Mouse (Mus musculus): ENCODE results near the gene Mttp. TPM values are rescaled to one million over a fixed set of nuclear protein-coding genes. Genes with fewer than 3 reads are reported as not detected.
"Not testable (repeated sequence)": the region's sequence is repeated elsewhere in the genome, so short reads cannot be mapped to it uniquely, and the experiment has no call there.

Mttp gene
- polyA plus RNA-seq, 1 experiment from 2014 or later, result 41.6 TPM

DNA sequence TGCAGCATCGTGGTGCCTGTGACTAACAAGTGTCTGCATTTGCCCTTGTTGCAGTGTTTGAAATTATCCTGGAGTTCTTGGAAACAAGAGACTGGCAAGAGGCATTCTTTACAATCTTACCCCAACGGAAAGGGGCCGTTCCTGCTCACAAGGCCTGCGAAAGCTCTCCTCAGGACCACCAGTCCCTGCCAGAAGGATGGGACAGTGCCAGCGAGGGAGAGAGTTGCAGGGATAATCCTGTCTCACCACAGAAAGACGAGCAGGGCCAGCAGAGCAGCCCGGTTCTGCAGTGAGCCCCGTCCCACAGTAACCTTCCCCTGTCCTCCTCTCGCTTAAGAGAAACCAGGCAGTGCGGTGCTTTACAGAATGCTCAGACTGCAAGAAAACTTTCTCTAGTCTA is 11.9 kb upstream of the Mttp start:
- no peaks in the 10 kb centered on the region for H3K36me3 ChIP-seq
- no peaks in the 10 kb centered on the region for H3K4me1 ChIP-seq
- 79% methylated on average over 10 of the region's 10 CpGs for WGBS
- no peak overlapping the region for H3K27ac ChIP-seq
- H3K9me3 ChIP-seq, result no peaks in the 10 kb centered on the region
- no peak overlapping the region for H3K4me2 ChIP-seq
- ATAC-seq (ENCODE audit: insufficient read depth, low FRiP score, low read depth), result no peak
- no peaks in the 10 kb centered on the region for H3K27me3 ChIP-seq (replicated peaks)
- H3K9ac ChIP-seq, result no peak overlapping the region
- H3K4me3 ChIP-seq (replicated peaks), result no peak overlapping the region

DNA sequence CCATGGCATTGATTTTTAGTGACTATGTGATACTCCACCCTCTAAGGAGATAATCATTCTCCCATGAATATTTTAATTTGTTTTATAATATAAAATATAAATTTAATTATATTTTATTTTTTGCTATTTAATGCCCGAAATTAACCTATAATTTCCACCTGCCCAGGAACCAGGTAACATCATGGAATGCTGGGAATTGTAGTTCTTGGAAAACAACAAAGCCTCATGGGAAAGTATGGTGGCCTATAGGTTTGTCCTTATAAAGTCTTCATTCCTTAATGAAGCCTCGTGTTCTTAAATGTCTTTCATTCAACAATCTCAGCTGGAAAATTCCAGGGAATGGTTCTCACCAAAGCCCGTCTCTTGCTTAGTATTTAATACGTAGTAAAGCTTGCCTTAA is 10.3 kb upstream of the Mttp start:
- ATAC-seq (ENCODE audit: insufficient read depth, low FRiP score, low read depth), result no peak
- no peaks in the 10 kb centered on the region for H3K9me3 ChIP-seq
- no peaks in the 10 kb centered on the region for H3K27me3 ChIP-seq (replicated peaks)
- H3K36me3 ChIP-seq, result no peaks in the 10 kb centered on the region
- H3K27ac ChIP-seq, result no peak overlapping the region
- H3K9ac ChIP-seq, result no peak overlapping the region
- no peak overlapping the region for H3K4me3 ChIP-seq (replicated peaks)
- WGBS, result 81% methylated on average over 4 of the region's 4 CpGs
- no peaks in the 10 kb centered on the region for H3K4me1 ChIP-seq
- H3K4me2 ChIP-seq, result no peak overlapping the region

DNA sequence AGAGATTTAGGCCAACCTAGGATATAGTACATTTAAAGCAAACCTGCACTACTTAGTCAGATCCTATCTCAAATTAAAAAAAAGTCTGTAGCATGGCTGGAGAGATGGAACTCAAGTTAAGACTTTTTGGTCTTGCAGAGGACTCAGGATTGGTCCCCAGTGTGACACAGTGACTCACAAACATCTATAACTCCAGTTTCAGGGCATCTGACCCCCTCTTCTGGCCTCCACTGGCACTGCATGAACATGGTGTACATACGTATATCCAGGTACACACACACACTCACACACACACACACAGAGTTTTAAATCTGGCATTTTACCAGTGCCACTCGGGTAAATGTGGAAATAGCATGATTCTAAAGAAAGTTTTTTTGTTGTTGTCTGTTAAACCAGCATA is 4.0 kb upstream of the Mttp start:
- H3K9ac ChIP-seq, result no peak overlapping the region
- WGBS, result 91% methylated on average over 2 of the region's 2 CpGs

DNA sequence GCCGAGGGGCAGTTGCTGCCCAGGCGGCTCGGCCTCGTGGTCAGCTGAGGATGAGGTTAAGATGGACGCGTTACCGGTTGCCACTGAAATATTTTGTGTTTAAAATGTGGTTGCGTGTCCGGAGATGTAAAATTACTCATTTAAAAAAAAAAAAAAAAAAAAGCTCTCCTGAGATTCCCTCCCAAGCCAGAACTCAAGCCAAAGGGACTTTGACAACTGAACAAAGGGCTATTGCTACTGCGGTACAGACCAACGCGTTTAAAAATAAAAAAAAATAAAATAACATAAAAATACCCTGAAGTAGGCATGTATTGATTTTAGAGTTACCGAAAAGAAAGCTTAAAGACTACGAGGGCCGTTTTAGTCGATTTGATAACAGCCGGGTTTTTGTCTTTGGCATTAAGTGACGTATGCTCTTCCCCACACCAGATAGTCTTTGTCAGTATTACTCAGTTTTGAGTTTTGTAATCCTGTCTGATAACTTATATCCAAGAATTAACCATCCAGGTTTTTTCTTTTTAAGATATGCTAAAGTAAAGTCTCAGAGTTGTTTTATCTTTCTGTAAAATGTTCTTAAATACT is 617 bp downstream of the Mttp start:
- WGBS, result 1% methylated on average over 18 of the region's 18 CpGs
- no peaks in the 10 kb centered on the region for H3K27me3 ChIP-seq (replicated peaks)

More for the DNA sequence above, 4.0 kb upstream of the Mttp start:
- Histone ChIP-seq H3K27ac (no peak overlapping the region), H3K4me3 (replicated peaks) (no peak overlapping the region), H3K4me2 (no peak overlapping the region), H3K27me3 (replicated peaks) (no peaks in the 10 kb centered on the region), H3K9me3 (no peaks in the 10 kb centered on the region), H3K36me3 (peaks cover 3% of the 10 kb centered on the region; the same call in 1 of the 2 replicates), H3K4me1 (no peaks in the 10 kb centered on the region)
- ATAC-seq (ENCODE audit: insufficient read depth, low FRiP score, low read depth), result no peak

DNA sequence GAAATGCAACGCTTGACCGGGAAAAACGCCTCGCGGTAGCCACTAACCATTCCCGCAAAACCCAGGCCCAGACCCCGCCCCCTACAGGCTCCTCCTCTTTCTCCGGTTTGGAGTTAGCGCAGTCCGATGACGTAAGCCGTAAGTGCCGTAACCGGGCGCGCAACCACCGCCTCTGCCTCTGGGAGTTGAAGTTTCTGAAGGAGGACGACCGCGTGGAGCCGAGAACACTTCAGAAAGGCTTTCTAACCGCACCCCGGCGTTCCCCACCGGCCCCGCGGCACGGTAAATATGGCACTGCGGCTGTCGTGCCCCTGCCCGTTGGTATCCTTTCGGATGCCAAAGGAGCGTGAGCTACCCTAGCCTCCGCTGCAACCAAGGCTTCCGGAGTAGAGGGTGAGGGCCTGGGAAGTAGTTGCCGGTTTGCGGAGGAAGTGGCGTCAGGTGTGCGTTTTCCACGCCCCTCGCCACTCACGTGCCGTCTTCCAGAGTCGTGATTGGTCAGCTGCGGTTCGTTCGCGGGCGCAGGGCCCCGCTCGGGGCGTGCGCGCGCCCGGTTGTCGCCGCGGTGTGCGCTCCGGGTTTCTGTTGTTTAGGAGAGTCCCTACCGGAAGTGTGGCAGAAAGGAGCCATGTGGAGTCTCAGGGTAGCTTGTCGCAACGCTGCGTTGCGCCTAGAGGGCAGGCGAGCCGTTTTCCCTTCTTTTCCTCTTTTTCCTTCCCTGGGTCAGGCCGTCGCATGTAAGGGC is 1.3 kb downstream of the Mttp start, which contains the start of gene Trmt10a:
Gene Trmt10a, plus strand, starts transcription at position 134 of the 745 bp plus-strand sequence.
- Histone ChIP-seq H3K4me2 (peak within 1 kb of the TSS; percentile 66), H3K27ac (peak within 1 kb of the TSS; percentile 100), H3K36me3 (no peaks in the 10 kb centered on the region; the same call in 1 of the 2 replicates), H3K4me1 (no peaks in the 10 kb centered on the region), H3K4me3 (replicated peaks) (peak within 1 kb of the TSS; percentile 72), H3K9me3 (no peaks in the 10 kb centered on the region), H3K27me3 (replicated peaks) (no peaks in the 10 kb centered on the region), H3K9ac (peak within 1 kb of the TSS; percentile 73)
- WGBS, result under 1% methylated on average over 70 of the region's 70 CpGs
- ATAC-seq (ENCODE audit: insufficient read depth, low FRiP score, low read depth), result peak; percentile 98

More for the DNA sequence above, 617 bp downstream of the Mttp start:
- Histone ChIP-seq H3K4me2 (peak overlapping the region; percentile 66), H3K27ac (peak overlapping the region; percentile 100), H3K4me1 (no peaks in the 10 kb centered on the region), H3K9ac (peak overlapping the region; percentile 73), H3K4me3 (replicated peaks) (peak overlapping the region; percentile 72), H3K36me3 (peaks cover 3% of the 10 kb centered on the region; the same call in 1 of the 2 replicates), H3K9me3 (no peaks in the 10 kb centered on the region)
- no peak for ATAC-seq (ENCODE audit: insufficient read depth, low FRiP score, low read depth)

DNA sequence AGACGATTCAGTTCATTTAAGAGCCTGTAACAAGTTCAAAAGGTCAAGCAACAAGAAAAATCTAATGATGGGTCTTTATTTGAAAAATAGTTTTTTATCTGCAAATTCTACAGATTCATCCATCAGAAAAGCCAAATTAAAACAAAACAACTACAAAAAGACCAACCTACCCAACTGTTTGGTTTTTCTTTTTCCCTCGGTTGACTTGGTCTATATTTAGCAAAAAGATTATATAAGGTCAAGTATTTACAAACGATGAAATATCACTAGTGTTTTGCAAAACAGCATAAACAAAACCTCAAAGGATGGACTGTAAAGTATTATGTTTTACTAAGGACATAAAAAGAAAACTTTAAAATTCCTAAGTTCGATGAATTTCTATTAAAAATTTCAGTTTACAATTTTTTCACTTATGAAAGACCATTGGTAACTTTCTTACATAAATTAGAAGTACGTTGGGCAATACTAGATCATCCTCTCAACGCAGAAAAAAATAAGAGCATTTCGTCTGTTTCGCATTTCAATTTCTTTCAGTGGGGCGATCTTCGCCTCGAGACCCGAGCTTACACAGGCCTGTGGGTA is 1.9 kb downstream of the Mttp start:
- H3K4me3 ChIP-seq (replicated peaks), result peak overlapping the region; percentile 72
- WGBS, result 3% methylated on average over 12 of the region's 12 CpGs

DNA sequence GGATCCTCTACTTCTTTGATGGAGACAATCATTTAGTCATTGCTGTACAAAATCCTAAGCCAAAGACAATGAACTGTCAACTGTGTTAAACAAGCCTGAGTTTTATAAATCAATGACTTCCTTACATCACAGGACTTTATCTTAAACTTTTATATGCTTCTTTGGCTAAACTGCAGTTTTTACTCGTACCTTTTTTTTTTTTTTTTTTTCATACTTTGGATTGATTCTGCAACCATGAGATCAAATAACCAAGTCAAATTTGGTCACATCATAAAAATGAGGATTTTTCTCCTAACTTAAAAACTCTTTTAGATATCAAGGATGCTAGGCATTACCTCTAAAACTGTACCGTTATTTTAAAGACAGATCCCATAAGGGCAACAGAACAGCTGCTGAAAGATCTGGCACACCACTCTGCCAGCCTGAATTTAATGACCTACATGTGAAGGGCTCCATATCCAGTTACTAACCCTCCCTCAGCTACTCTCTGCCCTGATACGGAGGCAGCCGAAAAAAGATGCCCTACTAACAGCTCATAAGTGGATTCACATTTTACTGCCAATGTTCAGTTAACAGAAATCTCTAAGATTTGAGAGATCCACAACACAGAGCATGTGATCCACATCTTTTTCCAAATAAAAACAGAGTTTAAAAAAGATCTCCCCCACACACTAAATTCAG is 2.6 kb downstream of the Mttp start:
- WGBS, result 61% methylated on average over 4 of the region's 4 CpGs
- no peak overlapping the region for H3K4me3 ChIP-seq (replicated peaks)

More for the DNA sequence above, 1.9 kb downstream of the Mttp start:
- no peak for ATAC-seq (ENCODE audit: insufficient read depth, low FRiP score, low read depth)
- Histone ChIP-seq H3K27me3 (replicated peaks) (no peaks in the 10 kb centered on the region), H3K9me3 (no peaks in the 10 kb centered on the region), H3K36me3 (no peaks in the 10 kb centered on the region; the same call in 1 of the 2 replicates), H3K4me2 (peak overlapping the region; percentile 50), H3K4me1 (no peaks in the 10 kb centered on the region), H3K27ac (peak overlapping the region; percentile 100), H3K9ac (no peak overlapping the region)

DNA sequence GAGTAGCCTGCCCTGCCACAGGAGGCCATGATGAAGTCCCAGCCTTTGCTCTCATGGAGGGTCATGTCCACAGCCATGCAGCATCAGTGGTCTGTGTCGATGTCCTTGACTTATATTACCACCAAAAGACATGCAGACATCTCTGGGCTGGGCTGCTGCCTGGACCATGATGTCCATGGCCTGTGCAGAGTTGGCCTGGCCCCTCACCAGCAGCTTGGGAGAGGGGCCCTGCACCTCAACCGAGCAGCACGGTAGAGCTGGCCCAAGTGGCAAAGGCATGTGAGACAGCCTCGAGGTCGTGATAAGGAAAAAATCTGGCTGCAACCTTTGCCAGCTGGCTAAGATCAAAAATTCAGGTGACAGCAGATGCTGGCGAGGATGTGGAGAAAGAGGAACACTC is 5.1 kb downstream of the Mttp start:
- WGBS, result 88% methylated on average over 6 of the region's 6 CpGs

More for the DNA sequence above, 2.6 kb downstream of the Mttp start:
- Histone ChIP-seq H3K27me3 (replicated peaks) (no peaks in the 10 kb centered on the region), H3K4me2 (peak overlapping the region; percentile 38), H3K9me3 (no peaks in the 10 kb centered on the region), H3K4me1 (no peaks in the 10 kb centered on the region), H3K36me3 (no peaks in the 10 kb centered on the region; the same call in 1 of the 2 replicates), H3K9ac (no peak overlapping the region), H3K27ac (no peak overlapping the region)
- ATAC-seq (ENCODE audit: insufficient read depth, low FRiP score, low read depth), result no peak

DNA sequence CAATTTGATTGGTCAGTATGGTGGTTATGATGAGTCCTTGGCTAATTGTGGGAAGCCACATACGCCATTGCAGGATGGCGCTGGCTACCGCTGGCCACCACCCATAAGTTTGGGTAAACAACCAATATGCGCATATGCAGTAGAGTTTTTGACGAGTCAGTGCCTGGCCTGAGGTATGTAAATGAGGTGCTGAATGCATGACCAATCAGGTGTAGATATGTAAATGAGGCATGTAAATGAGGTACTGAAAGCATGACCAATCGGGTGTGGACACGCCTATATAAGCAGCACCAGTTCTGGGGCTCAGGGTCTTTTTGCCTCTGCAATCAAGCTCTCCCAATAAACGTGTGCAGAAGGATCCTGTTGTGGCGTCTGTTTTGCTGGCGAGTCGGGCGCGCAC is 6.6 kb downstream of the Mttp start:
- not testable (repeated sequence) for H3K4me3 ChIP-seq (replicated peaks); H3K4me1 ChIP-seq; H3K9me3 ChIP-seq; H3K27me3 ChIP-seq (replicated peaks); H3K36me3 ChIP-seq; ATAC-seq (ENCODE audit: insufficient read depth, low FRiP score, low read depth); H3K27ac ChIP-seq; H3K4me2 ChIP-seq; H3K9ac ChIP-seq
- 94% methylated on average over 13 of the region's 13 CpGs for WGBS

More for the DNA sequence above, 5.1 kb downstream of the Mttp start:
- H3K9me3 ChIP-seq, result no peaks in the 10 kb centered on the region
- no peak overlapping the region for H3K27ac ChIP-seq
- H3K27me3 ChIP-seq (replicated peaks), result no peaks in the 10 kb centered on the region
- no peak overlapping the region for H3K4me3 ChIP-seq (replicated peaks)
- no peak for ATAC-seq (ENCODE audit: insufficient read depth, low FRiP score, low read depth)
- no peaks in the 10 kb centered on the region; the same call in 1 of the 2 replicates for H3K36me3 ChIP-seq
- H3K4me1 ChIP-seq, result no peaks in the 10 kb centered on the region
- H3K4me2 ChIP-seq, result no peak overlapping the region
- H3K9ac ChIP-seq, result no peak overlapping the region

DNA sequence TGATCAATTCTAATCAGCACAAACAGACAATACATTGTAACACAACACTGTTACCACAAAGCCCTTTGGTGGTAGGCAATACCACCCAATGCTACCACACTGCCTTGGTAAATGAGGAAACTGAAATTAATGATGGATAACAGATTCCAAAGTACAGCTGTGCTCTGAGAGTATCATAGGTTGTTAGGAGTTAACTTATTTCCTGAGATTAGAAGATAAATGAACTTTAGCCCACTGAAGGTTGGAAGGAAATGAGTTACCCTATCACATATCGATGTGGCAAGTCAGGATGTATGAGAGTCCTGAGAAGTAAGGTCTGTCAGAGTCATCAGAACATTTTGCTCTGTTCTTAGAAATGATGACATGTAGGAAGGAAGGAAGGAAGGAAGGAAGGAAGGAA is 10.2 kb downstream of the Mttp start:
- Histone ChIP-seq H3K4me2 (no peak overlapping the region), H3K4me1 (no peaks in the 10 kb centered on the region), H3K36me3 (no peaks in the 10 kb centered on the region), H3K27me3 (replicated peaks) (no peaks in the 10 kb centered on the region), H3K9ac (no peak overlapping the region), H3K4me3 (replicated peaks) (no peak overlapping the region), H3K9me3 (no peaks in the 10 kb centered on the region), H3K27ac (no peak overlapping the region)
- 76% methylated on average over 1 of the region's 1 CpGs for WGBS
- ATAC-seq (ENCODE audit: insufficient read depth, low FRiP score, low read depth), result no peak

DNA sequence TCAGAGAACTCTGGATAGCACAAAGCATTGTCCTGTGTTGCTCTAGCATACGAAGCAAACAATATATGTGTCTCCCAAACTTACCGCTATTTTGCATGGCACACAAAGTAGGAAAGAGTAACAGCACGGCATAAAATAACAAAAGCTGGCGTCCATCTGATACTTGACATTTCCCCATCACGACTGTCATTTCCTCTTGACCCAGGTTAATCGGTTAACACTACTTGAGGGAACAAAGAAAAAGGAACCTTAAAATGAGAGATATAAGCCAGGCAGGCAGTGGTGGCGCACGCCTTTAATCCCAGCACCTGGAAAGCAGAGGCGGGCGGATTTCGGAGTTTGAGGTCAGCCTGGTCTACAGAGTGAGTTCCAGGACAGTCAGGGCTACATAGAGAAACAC is 10.9 kb downstream of the Mttp start:
- ATAC-seq (ENCODE audit: insufficient read depth, low FRiP score, low read depth), result no peak
- no peaks in the 10 kb centered on the region for H3K9me3 ChIP-seq
- H3K4me3 ChIP-seq (replicated peaks), result no peak overlapping the region
- no peaks in the 10 kb centered on the region for H3K27me3 ChIP-seq (replicated peaks)
- no peak overlapping the region for H3K4me2 ChIP-seq
- no peaks in the 10 kb centered on the region for H3K4me1 ChIP-seq
- no peak overlapping the region for H3K9ac ChIP-seq
- H3K36me3 ChIP-seq, result no peaks in the 10 kb centered on the region
- WGBS, result 84% methylated on average over 11 of the region's 11 CpGs
- no peak overlapping the region for H3K27ac ChIP-seq
